Mouse (Mus musculus) CD4-positive helper T cell, adult 2 months (primary cell): ENCODE measurements around the gene Car15.

Source experiments
- DNase-seq: peaks from one replicate; pipeline ENCODE4 v3.0.0-alpha.2; 2012; ENCODE audit warnings: low read depth, missing footprints, low spot score

Car15 gene

GRCm38 (mm10) chr16:17802456-17802838 lies 35.7 kb downstream of the Car15 start:
- no peak for DNase-seq

GRCm38 (mm10) chr16:17801777-17802455 lies 36.2 kb downstream of the Car15 start:
- DNase-seq = no peak

GRCm38 (mm10) chr16:17799584-17799983 lies 38.6 kb downstream of the Car15 start:
- DNase-seq = no peak

- no peak for DNase-seq
Observed at GRCm38 (mm10) chr16:17798321-17799180, 39.6 kb downstream of the Car15 start.

- DNase-seq = no peak
Observed at GRCm38 (mm10) chr16:17797812-17798311, 40.3 kb downstream of the Car15 start.

- DNase-seq = no peak
Observed at GRCm38 (mm10) chr16:17796971-17797811, 41.0 kb downstream of the Car15 start, which contains the start of gene Scarf2. TSS of gene Scarf2 (plus strand) at chr16:17797282.

- DNase-seq = no peak
Observed at GRCm38 (mm10) chr16:17796519-17796918, 41.6 kb downstream of the Car15 start.

GRCm38 (mm10) chr16:17795643-17796042 lies 42.5 kb downstream of the Car15 start:
- DNase-seq = no peak

GRCm38 (mm10) chr16:17794047-17794446 lies 44.1 kb downstream of the Car15 start:
- no peak for DNase-seq

- no peak for DNase-seq
Observed at GRCm38 (mm10) chr16:17792728-17793127, 45.4 kb downstream of the Car15 start.

- DNase-seq = no peak
Observed at GRCm38 (mm10) chr16:17785337-17785736, 52.8 kb downstream of the Car15 start.
